Mouse (Mus musculus): ENCODE measurements at regions not wholly inside any gene's neighbourhood (a gene's known extent, or its start where the extent isn't known, plus 50 kb on each side); places are given as distances from the start of the nearest gene placed in this dataset.
A peak's percentile ranks its signal among the peaks of the same experiment; 100 is the strongest.

- peak; percentile 100 for ATAC-seq (ENCODE audit: low TSS enrichment)
These were observed 88.7 kb upstream of the Nectin3 start for GRCm38 (mm10) chr16:46587056-46587455.

GRCm38 (mm10) chr16:46584502-46584901 lies 86.2 kb upstream of the Nectin3 start:
- no peak for ATAC-seq (ENCODE audit: low TSS enrichment)

- ATAC-seq (ENCODE audit: low TSS enrichment): peak; percentile 92
These were observed 82.8 kb upstream of the Nectin3 start for GRCm38 (mm10) chr16:46581115-46581514.

GRCm38 (mm10) chr16:46574221-46574620 lies 75.9 kb upstream of the Nectin3 start:
- peak; percentile 41; the same call in 1 of the 2 replicates for ATAC-seq (ENCODE audit: low TSS enrichment)

GRCm38 (mm10) chr16:46567446-46567845 lies 69.1 kb upstream of the Nectin3 start:
- no peak for ATAC-seq (ENCODE audit: low TSS enrichment)

- ATAC-seq (ENCODE audit: low TSS enrichment): peak; percentile 52; the same call in 1 of the 2 replicates
These were observed 67.8 kb upstream of the Nectin3 start for GRCm38 (mm10) chr16:46566020-46566581.

GRCm38 (mm10) chr16:46557281-46557680 lies 59.0 kb upstream of the Nectin3 start:
- ATAC-seq (ENCODE audit: low TSS enrichment): no peak

GRCm38 (mm10) chr16:46548207-46548606 lies 49.9 kb upstream of the Nectin3 start:
- no peak for ATAC-seq (ENCODE audit: low TSS enrichment)

Measured in frontal cortex, adult (tissue).